Mouse (Mus musculus): Measurements from ENCODE around the gene Mcoln1. TPM values are rescaled to one million over a fixed set of nuclear protein-coding genes. Genes with fewer than 3 reads are reported as not detected.

Gene Mcoln1
- polyA plus RNA-seq (2015; fragmentation: Nextera tagmentation; extraction: Ambion mirVana) = 42.7 and 55.1 TPM in 2 replicates

GRCm38 (mm10) chr8:3500235-3501090 is at the start of gene Mcoln1:
Gene Mcoln1, plus strand, starts transcription at chr8:3500457.

DNA sequence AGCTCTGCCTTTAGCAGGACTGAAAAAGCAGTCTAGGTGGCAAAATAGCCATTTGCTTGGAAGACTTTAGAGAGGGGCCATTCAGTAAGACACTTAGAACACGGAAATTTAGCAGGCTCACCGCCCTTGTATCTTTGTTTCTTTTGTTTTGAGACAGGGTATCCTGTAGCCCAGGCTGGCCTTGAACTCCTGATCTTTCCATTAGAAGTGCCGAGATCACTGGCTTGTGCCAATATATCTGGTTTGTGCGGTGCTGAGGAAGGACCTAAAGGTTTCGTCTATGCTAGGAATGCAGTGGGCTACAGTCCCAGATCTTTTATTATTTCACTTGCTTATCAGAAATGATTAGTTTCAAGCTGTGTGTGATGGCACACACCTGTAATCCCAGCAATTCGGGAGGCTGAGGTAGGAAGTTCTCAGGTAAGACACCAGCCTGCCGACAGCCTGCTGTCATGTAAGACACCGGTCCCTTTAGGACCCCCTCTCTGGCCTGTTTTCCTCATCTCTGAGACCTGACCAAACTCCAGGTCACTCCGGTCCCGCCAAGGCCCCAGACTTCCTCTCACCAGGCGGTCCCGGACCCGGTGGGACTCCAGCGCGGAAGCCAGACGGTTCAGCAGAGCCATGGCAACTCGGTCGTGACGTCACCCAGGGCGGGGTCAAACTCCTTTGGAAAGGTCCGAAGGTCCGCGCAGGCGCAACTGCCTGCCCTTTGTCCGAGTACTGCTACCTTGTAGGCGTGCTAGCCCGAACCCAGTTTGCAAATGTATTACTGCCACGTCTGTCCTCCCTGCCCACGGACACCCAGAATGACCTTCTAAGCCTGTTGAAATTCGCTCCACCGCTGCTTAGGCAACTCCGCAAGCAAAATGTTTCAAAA is 33.0 kb upstream of the Mcoln1 start, which contains the start of gene Pex11g:
TSS of gene Pex11g (minus strand) at position 675 of the 880 bp plus-strand sequence.

DNA sequence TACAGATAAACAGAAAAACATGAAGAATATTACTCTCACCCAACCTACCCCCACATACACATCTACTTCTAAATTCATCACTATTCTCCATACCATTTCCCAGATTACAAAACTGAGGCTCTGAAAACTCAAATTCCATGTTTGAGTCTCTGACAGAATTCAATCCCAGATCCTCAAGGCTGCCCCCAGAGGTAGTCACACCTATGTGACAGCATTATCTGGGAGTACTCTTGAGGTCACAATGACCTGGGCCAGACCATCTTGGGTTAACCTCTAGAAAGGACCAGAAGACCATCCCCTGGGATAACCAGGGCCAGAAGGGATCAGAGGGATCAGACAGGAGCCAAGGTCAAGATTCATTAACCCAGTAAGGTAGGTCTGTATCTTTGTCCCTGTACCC is 29.7 kb upstream of the Mcoln1 start, which contains the start of gene Tex45:
TSS of gene Tex45 (plus strand) at position 301 of the 400 bp plus-strand sequence.

DNA sequence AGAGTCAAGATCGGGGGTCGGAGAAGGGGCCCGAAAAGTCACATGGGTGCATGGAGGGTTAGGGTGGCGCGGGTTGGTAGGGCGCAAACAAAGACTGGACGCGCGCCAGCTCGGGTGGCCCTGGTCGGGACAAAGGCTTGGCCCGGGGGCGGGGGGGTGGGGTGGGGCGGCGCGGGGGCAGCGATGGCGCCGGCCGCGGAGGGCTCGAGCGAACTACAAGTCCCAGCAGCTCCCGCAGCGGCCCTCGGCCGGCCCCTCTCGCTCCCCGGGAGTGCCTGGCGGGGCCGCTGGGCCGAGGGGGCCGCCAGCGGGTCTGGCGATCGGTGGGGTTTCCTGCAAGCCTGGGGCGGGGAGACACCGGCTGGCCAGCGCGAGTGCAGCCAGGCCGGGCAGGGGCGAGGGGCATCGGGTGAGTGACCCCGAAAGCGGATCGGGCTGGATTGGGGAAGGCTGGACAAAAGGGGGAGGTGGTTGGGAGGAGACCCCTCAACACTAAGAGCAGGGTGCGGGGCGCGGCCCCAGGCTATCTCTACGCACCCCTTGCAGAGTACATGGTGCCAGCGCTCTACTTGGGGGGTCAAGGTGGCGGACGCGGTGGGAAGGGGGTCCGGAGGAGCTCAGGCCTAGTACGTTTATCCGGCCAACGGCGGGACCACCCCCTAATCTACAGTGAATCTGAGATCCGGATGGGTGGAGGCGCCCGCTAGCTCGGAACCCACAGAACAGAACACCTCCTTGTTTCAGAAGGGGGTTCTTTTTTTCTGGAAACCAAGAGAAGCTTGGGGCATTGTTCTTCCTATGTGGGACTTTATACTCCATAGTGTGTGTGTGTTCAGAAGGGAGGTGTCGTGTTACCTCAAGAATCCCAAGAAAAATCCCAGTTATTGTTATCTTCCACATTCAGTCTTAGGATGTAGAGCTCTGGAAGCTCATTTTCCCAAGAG is 7.1 kb upstream of the Mcoln1 start, which contains the start of gene Zfp358:
TSS of gene Zfp358 (plus strand) at position 238 of the 944 bp plus-strand sequence.

DNA sequence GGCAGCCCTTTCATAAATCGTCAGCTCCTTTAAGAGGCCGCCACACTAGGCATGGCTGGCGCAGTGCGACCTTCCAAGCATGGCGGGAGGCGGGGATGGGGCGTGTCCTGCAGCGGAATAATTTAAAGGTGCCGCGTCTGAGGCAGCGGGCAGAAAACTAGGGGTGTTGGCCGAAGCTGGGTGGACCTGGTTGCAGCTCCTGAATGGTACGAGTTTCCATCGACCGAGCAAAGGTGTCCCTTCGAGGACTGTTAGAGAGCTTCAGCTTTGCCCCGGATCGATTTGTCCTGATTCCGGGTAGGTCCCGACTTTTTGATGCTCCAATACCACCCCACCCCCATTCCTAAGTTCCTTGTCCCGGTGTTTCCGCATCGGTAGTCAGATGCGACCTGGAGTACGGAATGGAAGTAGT is 15.0 kb downstream of the Mcoln1 start, which contains the start of gene Pnpla6:
TSS of gene Pnpla6 (plus strand) at position 125 of the 412 bp plus-strand sequence.

Other genes with a start within 250 kb of the Mcoln1 start
- 34.1 and 62.0 TPM in 2 replicates for gene Insr, start 220.8 kb upstream of the Mcoln1 start, polyA plus RNA-seq (2015; fragmentation: Nextera tagmentation; extraction: Ambion mirVana)
- gene A430078G23Rik, start 147.0 kb upstream of the Mcoln1 start, polyA plus RNA-seq (2015; fragmentation: Nextera tagmentation; extraction: Ambion mirVana) = 0.12 TPM in 1 of 2 replicates, not detected in the other
- 4.2 and 6.0 TPM in 2 replicates for gene Arhgef18, start 107.5 kb upstream of the Mcoln1 start, polyA plus RNA-seq (2015; fragmentation: Nextera tagmentation; extraction: Ambion mirVana)
- 5.8 and 11.0 TPM in 2 replicates for gene Pex11g, start 32.8 kb upstream of the Mcoln1 start, polyA plus RNA-seq (2015; fragmentation: Nextera tagmentation; extraction: Ambion mirVana)
- 0.14 TPM in 1 of 2 replicates, not detected in the other for gene Tex45, start 29.6 kb upstream of the Mcoln1 start, polyA plus RNA-seq (2015; fragmentation: Nextera tagmentation; extraction: Ambion mirVana)
- 28.0 and 29.2 TPM in 2 replicates for gene Zfp358, start 7.3 kb upstream of the Mcoln1 start, polyA plus RNA-seq (2015; fragmentation: Nextera tagmentation; extraction: Ambion mirVana)
- 18.1 and 21.1 TPM in 2 replicates for gene Pnpla6, start 14.9 kb downstream of the Mcoln1 start, polyA plus RNA-seq (2015; fragmentation: Nextera tagmentation; extraction: Ambion mirVana)
- 0.68 and 1.5 TPM in 2 replicates for gene C330021F23Rik, start 67.5 kb downstream of the Mcoln1 start, polyA plus RNA-seq (2015; fragmentation: Nextera tagmentation; extraction: Ambion mirVana)
- gene Camsap3, start 86.8 kb downstream of the Mcoln1 start, polyA plus RNA-seq (2015; fragmentation: Nextera tagmentation; extraction: Ambion mirVana) = 2.9 and 8.1 TPM in 2 replicates
- 26.3 and 31.5 TPM in 2 replicates for gene Xab2, start 120.9 kb downstream of the Mcoln1 start, polyA plus RNA-seq (2015; fragmentation: Nextera tagmentation; extraction: Ambion mirVana)
- gene Pet100, start 121.1 kb downstream of the Mcoln1 start, polyA plus RNA-seq (2015; fragmentation: Nextera tagmentation; extraction: Ambion mirVana) = 267 and 643 TPM in 2 replicates
- 0.17 TPM in 1 of 2 replicates, not detected in the other for gene Pcp2, start 125.1 kb downstream of the Mcoln1 start, polyA plus RNA-seq (2015; fragmentation: Nextera tagmentation; extraction: Ambion mirVana)
- gene Stxbp2, start 130.5 kb downstream of the Mcoln1 start, polyA plus RNA-seq (2015; fragmentation: Nextera tagmentation; extraction: Ambion mirVana) = 40.3 and 82.1 TPM in 2 replicates
- 1.4 TPM in 1 of 2 replicates, not detected in the other for gene Retn, start 155.3 kb downstream of the Mcoln1 start, polyA plus RNA-seq (2015; fragmentation: Nextera tagmentation; extraction: Ambion mirVana)
- 0.98 and 1.4 TPM in 2 replicates for gene Mcemp1, start 165.3 kb downstream of the Mcoln1 start, polyA plus RNA-seq (2015; fragmentation: Nextera tagmentation; extraction: Ambion mirVana)
- gene Fcor, start 171.9 kb downstream of the Mcoln1 start, polyA plus RNA-seq (2015; fragmentation: Nextera tagmentation; extraction: Ambion mirVana) = 6.3 and 6.8 TPM in 2 replicates
- gene Trappc5, start 175.8 kb downstream of the Mcoln1 start, polyA plus RNA-seq (2015; fragmentation: Nextera tagmentation; extraction: Ambion mirVana) = 26.5 and 28.8 TPM in 2 replicates
- 0.19 TPM in 1 of 2 replicates, not detected in the other for gene Fcer2a, start 193.7 kb downstream of the Mcoln1 start, polyA plus RNA-seq (2015; fragmentation: Nextera tagmentation; extraction: Ambion mirVana)
- 0.39 and 0.68 TPM in 2 replicates for gene Clec4g, start 220.2 kb downstream of the Mcoln1 start, polyA plus RNA-seq (2015; fragmentation: Nextera tagmentation; extraction: Ambion mirVana)
- gene Cd209a, start 248.5 kb downstream of the Mcoln1 start, polyA plus RNA-seq (2015; fragmentation: Nextera tagmentation; extraction: Ambion mirVana) = 0.24 and 0.41 TPM in 2 replicates

Data from adrenal gland, postnatal 0 days (tissue).